Mouse (Mus musculus): ENCODE measurements at regions not wholly inside any gene's neighbourhood (a gene's known extent, or its start where the extent isn't known, plus 50 kb on each side); places are given as distances from the start of the nearest gene placed in this dataset.

- DNase-seq (ENCODE audit: inconsistent ontology term) = no peak
Observed at GRCm38 (mm10) chr11:105538421-105539210, 51.2 kb upstream of the Tanc2 start.

- DNase-seq (ENCODE audit: inconsistent ontology term) = no peak
Observed at GRCm38 (mm10) chr11:105532616-105533015, 57.2 kb upstream of the Tanc2 start.

- no peak for DNase-seq (ENCODE audit: inconsistent ontology term)
Observed at GRCm38 (mm10) chr11:105530711-105531157, 59.1 kb upstream of the Tanc2 start.

- DNase-seq (ENCODE audit: inconsistent ontology term) = no peak
Observed at GRCm38 (mm10) chr11:105526066-105526465, 63.7 kb upstream of the Tanc2 start.

- peak; percentile 29 for DNase-seq (ENCODE audit: inconsistent ontology term)
Observed at GRCm38 (mm10) chr11:105525608-105526007, 64.2 kb upstream of the Tanc2 start.

- DNase-seq (ENCODE audit: inconsistent ontology term) = no peak
Observed at GRCm38 (mm10) chr11:105524400-105524799, 65.4 kb upstream of the Tanc2 start.

- DNase-seq (ENCODE audit: inconsistent ontology term) = no peak
Observed at GRCm38 (mm10) chr11:105523765-105524164, 66.0 kb upstream of the Tanc2 start.

- DNase-seq (ENCODE audit: inconsistent ontology term) = no peak
Observed at GRCm38 (mm10) chr11:105520398-105520797, 63.9 kb upstream of the March10 start.

GRCm38 (mm10) chr11:105513275-105513674 is 56.7 kb upstream of the March10 start:
- DNase-seq (ENCODE audit: inconsistent ontology term) = no peak

GRCm38 (mm10) chr11:105510626-105511025 is 54.1 kb upstream of the March10 start:
- no peak for DNase-seq (ENCODE audit: inconsistent ontology term)

- DNase-seq (ENCODE audit: inconsistent ontology term) = no peak
Observed at GRCm38 (mm10) chr11:105510056-105510455, 53.5 kb upstream of the March10 start.

- DNase-seq (ENCODE audit: inconsistent ontology term) = no peak
Observed at GRCm38 (mm10) chr11:105508660-105509038, 52.1 kb upstream of the March10 start.

GRCm38 (mm10) chr11:105507972-105508659 is 51.6 kb upstream of the March10 start:
- DNase-seq (ENCODE audit: inconsistent ontology term) = no peak

- peak; percentile 63 for DNase-seq (ENCODE audit: inconsistent ontology term)
Observed at GRCm38 (mm10) chr11:105507332-105507971, 50.9 kb upstream of the March10 start.
